Mouse (Mus musculus): ENCODE data around the gene Lrrfip1.

GRCm38 (mm10) chr1:91054815-91055214, 56.3 kb downstream of the Lrrfip1 start:
- TF ChIP-seq ZNF384 (IDR thresholded peaks at IDR 0.05; ENCODE audit: low read depth, low read length) (no peak), CHD2 (IDR thresholded peaks at IDR 0.05; ENCODE audit: low read depth, low read length) (no peak)

Data from ES-E14 (cell line).